Mouse (Mus musculus): ENCODE measurements around the gene Akap5.

DNA sequence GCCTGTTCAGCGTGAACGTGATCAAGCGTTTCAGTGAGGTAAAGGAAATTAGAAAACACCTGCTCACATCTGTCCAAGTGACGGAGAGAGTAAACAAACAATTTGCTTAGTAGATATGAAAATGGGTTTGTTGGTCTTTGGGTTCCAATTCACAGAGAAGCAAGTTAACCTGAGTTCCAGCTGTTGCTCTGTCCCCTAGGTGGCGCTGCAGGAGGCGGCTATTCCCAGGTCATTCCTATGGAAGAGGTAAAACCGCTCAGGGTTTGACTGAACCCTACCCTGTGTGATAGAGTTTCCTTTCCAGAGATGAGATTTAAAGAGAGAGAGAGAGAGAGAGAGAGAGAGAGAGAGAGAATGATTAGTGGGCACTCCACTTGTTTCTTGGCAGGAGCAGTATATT lies 31.5 kb upstream of the Akap5 start:
- TF ChIP-seq CTCF (IDR thresholded peaks at IDR 0.05; ENCODE audit: extremely low read depth, insufficient read depth, low read length) (peak; percentile 76), POLR2A (IDR thresholded peaks at IDR 0.05; ENCODE audit: extremely low read depth, insufficient read depth, low read length) (no peak)
